Mouse (Mus musculus): Measurements from ENCODE around the gene Cct4.

The Cct4 gene

DNA sequence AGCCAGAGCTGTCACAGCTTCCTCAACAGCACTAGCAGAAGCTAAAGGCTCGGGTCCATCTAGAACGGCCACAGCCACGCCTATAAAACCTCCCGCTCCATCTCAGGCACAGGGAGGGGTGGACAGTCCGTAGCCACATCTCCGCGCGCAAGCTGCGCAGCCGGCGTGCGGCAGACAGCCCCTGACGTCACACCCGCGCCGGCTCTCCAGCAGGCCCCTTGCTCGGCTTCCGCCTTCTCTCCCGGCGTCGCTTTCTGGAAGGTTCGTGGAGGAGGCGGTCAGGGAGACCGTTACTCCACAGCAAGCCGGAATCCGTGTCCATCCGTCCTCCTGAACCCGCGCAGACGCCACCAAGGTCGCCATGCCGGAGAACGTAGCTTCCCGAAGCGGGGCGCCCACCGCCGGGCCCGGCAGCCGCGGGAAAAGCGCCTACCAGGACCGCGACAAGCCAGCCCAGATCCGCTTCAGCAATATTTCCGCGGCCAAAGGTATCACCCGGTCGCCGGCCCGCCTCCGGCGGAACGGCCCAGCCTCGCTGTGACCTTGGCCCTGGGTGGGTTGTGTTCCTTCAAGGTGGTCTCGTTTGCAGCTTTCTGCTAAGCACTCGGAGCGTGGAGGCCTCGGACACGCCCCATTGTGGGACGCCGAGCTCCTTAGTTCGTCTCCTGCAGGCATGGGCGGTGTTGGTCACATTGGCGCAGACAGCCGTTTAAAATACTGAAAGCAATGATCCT, at the start of gene Cct4:
Cct4 (plus strand) TSS at position 127 of the 734 bp plus-strand sequence.
- DNase-seq (ENCODE audit: low spot score): peak; percentile 84

DNA sequence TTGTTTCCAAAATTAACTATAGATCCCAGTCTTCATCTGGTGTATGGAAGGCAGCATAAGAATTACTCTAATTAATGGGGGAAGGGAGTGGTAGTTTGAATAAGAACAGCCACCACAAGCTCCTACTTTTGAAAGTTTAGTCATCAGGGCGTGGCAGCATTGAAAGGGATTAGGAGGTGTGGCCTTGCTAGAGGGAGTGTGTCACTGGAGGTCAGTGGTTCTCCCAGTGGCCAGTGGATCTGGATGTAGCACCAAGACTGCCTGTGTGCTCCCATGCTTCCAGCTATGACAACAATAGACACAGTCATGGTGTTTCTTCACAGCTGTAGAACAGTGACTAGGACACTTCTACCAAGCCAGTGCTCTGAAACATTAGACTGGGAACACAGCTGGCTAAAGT, 41.2 kb upstream of the Cct4 start:
- DNase-seq (ENCODE audit: low spot score): no peak

DNA sequence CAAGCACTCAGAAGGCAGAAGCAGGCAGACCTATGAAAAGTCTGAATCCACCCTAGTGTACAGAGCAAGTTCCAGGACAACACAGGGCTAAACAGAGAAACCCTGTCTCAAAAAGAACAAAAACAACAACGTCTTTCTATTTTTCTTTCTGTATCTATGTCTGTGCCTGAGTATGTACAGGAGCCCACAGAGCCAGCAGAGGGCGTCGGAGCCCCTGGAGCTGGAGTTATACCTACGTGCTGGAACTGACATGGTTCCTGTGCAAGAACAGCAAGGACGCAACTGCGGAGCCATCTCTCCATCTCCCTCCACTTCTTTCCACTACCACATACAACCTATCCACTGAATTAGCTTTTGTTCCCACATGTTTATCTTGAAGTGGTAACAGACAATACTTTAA, 40.2 kb upstream of the Cct4 start:
- no peak for DNase-seq (ENCODE audit: low spot score)

DNA sequence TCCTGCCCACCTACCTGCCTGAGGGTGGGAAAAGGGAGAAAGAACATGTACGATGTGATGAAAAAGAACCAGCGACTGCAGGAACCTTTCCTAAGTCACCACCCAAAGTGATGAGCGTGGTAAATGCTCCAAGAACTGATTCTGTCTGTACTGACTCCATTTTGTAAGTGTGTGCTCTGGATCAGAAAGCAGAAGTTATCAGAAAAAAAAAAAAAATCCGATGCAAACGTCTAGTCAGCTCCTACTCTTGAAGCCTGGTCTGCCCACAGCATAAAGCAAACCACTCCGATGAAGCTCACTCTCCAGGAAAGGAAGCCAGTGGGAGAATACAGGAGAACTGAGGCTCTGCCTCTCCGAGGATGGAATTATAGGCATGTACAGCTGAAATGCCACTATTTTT, 37.7 kb upstream of the Cct4 start:
- no peak for DNase-seq (ENCODE audit: low spot score)

DNA sequence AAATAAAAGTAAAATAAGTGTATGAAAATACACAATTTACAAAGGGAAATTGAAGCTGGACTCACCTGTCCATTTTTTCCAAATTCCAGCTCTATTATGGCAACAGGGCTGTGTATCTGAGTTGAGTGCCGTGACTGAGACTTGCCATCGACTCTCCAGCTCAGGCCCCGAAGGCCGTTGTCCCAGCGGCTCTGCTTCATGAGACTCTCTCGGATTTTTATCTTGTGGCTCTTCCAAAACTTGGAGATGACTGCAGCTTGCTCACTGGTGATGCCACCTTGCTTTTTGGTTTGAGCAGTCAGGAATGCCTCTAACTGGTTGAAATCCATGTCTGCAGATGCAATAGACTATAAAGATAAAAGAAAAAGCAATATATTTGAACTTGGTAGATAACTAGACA, 34.0 kb upstream of the Cct4 start:
- no peak for DNase-seq (ENCODE audit: low spot score)

DNA sequence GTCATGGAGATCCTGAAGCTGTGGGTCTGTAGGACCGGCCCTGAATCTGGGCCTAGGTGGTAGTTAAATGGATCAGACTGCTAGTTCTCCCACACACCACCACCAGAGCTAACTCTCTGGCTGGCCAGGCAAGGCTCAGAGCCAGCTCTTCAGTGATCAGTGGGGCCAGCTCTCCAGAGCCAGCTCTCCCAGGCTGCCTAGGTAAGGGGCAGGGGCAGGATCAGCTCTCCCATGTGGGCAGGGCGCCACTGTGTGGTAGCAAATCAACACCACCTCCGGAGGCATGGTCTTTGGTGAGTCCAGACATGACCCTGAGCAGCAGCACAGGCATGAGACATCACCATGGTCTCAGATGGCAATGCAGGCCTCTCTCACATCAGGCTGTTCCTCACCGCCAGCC, 33.5 kb upstream of the Cct4 start:
- no peak for DNase-seq (ENCODE audit: low spot score)

DNA sequence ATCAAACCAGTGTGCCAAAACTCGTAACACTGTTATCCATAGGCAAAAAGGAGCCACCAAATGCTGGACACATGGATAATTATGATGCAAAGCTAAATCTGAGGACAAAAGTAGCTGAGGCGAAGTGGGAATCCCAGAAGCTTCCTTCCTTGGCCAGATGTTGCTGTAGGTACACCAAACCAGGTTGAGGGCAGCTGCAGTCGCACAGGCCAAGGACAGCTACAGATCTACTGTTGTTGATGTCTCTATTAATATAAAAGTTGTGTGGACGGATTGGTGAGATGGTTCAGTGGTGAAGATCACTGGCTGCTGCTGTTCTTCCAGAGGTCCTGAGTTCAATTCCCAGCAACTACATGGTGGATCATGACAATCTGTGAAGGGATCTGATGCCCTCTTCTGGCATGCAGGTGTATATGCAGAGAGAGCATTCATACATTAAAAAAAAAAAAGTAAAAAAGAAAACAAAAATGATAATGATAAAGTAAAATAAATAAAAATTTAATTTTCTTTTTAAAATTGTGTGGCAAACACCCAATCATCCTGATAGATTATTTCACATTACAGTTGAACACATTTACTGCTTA, 32.4 kb upstream of the Cct4 start:
- no peak for DNase-seq (ENCODE audit: low spot score)

DNA sequence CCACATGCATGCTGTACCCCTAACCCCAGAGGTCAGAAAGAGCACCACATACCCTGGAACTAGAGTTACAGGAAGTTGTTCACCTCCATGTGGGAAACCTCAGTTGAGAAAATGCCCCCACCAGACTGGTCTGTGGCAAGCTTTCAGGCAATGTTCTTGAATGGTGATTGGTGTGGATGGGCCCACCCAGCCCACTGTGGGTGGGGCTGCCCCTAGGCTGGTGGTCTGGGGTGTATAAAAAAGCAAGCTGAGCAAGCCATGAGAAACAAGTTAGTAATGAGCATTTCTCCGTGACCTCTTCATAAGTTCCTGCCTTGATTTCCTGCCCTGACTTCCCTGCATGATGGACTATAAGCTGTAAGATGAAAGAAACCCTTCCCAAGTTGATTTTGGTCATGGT, 28.2 kb upstream of the Cct4 start:
- no peak for DNase-seq (ENCODE audit: low spot score)

DNA sequence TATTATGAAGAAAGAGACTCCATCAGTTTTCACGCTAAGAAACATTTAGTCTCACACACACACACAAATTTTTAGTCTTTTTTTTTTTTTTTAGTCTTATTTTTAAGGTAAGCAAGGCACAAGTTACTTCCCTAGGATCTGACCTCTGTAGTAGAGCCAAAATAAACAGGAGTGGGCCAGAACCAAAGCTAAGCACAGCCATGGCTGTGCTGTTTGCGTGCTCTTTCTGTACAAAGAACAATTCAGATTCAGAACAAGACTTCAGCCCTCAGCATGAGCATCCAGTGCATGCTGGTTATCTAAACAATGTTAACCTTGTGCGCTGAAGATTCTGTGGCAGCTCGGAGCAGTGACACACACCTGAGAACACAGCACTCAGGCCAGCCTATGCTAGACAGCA, 25.9 kb upstream of the Cct4 start:
- no peak for DNase-seq (ENCODE audit: low spot score)

DNA sequence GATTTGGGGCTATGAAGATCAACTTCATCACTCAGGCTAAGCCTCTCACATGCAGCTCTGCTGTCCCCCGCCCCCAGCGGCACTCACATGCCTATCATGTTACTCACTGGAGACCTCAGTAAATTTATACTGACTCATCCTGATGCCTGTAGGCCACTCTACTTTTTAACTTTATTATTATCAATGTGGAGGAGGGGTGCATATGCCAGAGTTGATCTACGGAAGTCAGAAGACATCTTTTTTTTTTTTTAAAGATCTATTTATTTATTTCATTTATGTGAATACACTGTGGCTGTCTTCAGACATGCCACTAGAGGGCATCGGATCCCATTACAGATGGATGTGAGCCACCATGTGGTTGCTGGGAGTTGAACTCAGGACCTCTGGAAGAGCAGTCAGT, 24.8 kb upstream of the Cct4 start:
- DNase-seq (ENCODE audit: low spot score): no peak

DNA sequence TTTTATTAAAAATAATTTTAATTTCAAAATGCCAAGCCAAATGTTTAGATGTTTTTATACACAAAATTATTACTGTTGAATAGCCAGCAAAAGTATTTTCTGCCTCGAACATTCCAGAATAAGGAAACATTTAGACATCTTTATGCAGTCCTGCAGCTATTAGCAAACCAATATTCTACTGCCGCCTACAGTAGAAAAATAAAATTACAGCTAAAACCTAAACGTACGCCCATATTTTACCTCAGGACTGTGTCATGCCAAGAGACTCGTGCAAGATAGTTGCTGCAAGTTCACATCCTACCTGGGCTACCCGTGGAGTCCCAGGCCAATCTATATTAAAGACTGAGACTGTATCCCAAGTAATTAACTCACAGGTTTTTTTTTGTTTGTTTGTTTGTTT, 20.8 kb upstream of the Cct4 start:
- no peak for DNase-seq (ENCODE audit: low spot score)

DNA sequence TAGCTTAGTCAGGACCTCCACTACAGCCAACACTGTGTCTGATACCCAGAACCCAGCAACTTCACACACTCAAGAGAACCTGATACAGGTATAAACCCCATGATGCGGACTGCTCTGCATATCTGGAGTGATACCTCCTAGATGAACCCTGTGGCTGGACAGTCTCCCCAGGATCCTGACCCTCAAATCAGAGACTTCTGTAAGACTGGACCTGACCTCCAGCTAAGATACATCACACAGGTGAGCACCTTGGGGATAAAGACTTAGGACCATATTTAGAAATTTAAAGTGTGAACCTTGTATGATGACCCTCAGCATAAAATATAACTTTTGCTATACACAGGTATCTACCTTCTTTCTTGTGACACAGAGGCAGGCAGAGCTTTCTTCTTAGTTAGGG, 19.8 kb upstream of the Cct4 start:
- DNase-seq (ENCODE audit: low spot score): no peak

DNA sequence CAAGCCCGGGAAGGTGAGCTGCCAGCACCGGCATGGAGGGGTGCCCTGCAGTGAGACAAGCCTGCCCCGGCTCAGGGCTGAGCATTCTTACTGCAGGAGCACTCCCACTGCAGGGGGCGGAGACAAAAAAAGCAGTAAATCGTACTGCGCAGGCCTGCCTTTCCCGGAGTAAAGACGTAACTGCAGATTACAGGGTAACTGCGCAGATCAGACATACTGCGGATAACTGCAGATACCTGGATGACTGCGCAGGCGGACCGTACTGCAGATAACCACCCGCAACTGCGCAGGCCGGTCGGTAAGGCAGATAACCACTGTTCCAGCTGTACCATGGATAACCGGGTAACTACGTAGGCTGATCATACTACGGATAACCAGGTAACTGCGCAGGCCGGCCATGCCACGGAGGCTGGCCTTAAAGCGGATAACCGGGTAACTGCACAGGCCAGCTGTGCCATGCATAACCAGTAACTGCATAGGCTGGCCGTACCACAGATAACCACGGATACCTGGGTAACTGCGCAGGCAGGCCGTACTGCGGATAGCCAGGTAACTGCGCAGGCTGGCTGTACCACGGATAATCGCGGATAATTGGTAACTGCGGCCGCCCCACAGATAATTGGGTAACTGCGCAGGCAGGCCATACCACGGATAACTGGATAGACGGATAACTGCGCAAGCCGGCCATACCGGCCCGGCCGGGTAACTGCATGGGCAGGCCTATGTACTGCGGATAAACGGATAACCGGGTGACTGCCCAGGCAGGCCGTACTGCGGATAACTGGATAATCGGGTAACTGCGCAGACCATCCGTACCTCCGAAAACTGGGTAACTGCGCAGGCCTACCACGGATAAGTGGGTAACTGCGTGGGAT, 18.2 kb upstream of the Cct4 start, which contains the start of gene Zrsr1:
Zrsr1 (plus strand) TSS at position 171 of the 875 bp plus-strand sequence.
- peak; percentile 75 for DNase-seq (ENCODE audit: low spot score)

DNA sequence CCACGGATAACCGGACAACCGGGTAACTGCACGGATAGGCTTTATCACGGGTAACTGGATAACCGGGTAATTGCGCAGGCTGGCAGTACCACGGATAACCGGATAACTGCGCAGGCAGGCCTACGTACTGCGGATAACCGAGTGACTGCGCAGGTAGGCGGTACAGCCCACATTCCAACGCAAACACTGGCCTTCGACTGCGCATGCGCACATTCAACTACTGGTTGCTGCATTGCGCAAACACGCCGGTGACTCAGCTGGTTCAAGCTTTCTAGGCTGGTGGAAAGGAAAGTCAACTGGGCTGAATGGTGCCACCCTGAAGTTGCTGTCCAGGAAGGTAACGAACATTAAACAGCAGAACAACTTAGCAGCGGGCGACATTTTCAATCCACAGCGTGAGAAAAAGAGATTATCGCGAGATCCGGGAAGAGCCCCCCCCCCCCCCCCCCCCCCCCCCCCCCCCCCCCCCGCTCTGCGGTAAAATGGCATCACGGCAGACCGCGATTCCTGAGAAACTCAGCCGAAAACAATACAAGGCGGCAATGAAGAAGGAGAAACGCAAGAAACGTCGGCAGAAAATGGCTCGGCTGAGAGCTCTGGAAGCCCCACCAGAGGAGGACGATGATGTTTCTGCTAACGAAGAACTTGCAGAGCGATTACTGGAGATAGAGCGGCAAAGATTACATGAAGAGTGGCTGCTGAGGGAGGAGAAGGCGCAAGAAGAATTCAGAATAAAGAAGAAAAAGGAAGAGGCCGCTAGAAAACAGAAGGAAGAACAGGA, 17.4 kb upstream of the Cct4 start:
- peak; percentile 81 for DNase-seq (ENCODE audit: low spot score)

DNA sequence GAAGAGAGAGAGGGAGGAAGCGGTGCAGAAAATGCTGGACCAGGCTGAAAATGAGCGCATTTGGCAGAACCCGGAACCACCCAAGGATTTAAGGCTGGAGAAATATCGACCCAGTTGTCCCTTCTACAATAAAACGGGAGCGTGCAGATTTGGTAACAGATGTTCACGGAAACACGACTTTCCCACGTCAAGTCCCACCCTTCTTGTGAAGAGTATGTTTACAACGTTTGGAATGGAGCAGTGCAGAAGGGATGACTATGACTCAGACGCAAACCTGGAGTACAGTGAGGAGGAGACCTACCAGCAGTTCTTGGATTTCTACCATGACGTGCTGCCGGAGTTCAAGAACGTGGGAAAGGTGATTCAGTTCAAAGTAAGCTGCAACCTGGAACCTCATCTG, 16.7 kb upstream of the Cct4 start:
- DNase-seq (ENCODE audit: low spot score): no peak

DNA sequence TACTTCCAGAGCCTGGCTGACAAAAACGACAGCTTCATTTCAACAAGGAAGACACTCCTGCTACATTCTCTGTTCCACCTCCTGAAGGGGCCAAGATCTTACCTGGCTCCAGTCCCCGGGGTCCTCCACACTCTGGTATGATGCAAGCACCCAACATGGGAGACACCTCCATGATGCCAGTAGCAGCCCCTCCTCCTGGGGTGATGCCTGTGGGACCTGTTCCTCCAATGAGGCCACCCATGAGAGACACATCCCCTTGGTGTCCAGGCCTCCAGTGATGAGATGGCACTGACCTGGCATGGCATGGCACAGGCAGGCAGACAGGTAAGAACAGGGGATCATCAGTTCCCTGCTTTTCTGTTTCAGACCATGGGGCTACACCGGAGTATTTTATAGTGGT, 12.1 kb upstream of the Cct4 start:
- DNase-seq (ENCODE audit: low spot score): no peak

DNA sequence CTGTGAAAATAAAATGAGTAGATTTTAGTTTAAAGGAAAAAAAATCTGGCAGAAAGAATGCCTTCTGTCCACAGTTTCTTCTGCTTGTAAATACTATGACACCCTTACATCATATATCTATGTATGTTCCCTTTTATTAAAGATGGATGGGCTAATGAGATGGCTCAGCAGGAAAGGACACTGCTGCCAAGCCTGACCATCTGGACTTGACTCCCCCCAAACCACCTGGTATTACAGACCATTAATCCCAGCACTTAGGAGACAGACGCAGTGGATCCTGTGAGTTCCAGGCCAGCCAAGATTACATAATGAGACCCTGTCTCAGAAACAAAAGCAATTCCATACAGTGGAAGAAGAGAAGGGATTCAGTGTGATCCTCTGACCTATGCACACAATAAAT, 11.6 kb upstream of the Cct4 start:
- DNase-seq (ENCODE audit: low spot score): no peak

DNA sequence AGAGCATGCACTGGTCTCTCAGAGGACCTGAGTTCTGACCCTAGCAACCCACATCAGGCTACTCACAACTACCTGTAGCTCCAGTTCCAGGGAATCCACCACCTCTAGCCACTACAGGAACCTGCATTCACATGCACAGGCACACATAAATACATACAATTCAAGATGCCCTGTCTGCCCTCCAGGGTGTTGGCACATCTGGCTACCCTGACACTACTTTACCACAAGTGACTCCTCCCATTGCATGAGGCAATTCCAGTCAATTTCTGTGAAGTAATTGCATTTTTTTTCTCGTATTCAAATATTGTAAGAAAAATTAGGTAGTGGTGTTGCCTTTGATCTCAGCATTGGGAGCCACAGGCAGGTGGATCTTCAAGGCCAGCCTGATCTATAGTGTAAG, 11.1 kb upstream of the Cct4 start:
- DNase-seq (ENCODE audit: low spot score): no peak

DNA sequence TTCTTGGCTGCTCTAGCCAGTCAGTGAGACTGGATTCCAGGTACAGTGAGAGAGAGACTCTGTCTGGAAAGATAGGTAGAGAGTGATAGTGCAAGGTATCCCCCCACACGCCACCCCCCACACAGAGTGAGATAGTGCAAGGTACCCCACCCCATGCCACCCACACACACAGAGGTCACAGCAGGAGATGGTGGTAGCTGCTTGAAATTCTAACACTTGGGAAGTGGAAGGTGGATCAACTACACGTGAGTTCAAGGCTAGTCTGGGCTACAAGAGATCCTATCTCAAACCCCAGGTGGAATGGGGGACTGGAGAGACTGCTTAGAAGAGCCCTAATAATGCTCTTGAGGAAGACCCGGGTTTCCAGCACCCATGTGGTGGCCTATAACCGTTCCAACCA, 9.3 kb upstream of the Cct4 start:
- no peak for DNase-seq (ENCODE audit: low spot score)

DNA sequence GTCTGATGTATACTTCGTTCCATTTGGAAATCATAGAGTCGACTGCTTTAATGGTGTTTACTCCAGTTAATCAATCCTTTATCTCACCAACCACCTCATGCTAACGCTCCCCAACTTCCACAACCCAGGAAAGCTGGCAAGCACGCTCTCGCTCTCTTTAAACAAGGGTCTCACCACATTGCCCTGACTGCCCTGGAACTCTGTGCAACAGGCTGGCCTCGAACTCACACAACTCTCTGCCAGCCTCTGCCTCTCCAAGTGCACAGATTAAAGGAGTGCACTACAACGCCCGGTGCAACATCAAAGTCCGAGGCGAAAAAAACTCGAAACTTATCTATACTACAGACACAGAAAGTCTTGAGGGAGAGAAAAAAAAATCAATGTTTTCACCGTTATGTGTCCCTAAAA, 8.8 kb upstream of the Cct4 start:
- no peak for DNase-seq (ENCODE audit: low spot score)

DNA sequence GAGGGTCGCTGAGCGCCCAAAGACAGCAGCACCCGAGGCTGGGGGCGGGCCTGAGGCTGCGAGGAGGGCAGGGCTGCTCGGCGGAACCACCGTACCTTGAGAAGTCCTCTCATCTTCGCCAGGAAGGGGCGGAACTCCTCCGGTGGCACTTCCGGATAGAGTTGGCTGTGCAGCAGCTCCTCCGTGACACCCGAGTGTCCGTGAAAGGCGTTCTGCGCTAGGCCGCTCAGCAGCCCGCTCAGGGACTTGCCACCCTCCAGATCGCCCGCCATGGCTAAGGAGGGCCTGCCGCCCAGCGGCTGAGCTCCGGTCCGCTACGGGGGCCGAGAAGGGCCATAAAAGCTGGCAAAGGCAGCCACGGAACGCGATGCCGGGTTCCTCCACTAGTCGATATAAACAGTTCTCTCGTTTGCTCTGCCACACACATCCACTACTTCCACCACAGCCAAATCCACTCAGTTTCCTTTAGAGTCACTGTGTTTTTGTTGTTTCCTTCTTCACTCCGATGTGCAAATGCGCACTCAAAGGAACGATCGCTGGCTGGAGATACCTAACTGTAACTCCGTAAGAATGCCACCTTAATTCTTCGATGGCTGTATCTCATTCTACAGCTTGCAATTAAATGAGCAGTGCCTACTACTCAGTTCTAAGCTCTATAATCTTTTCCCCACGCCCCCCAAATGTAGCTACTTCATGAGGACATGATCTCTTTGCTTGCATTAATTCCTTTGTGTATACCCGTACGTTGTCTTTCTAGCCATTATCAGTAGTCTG, 8.1 kb upstream of the Cct4 start, which contains the start of the genes Gm28048 and Commd1:
Gm28048 (minus strand) TSS at position 107 of the 774 bp plus-strand sequence.
Commd1 (minus strand) TSS at position 399 of the 774 bp plus-strand sequence.
- peak; percentile 92 for DNase-seq (ENCODE audit: low spot score)
